Mouse (Mus musculus) neutrophil, adult 5-6 weeks (primary cell): Measurements from ENCODE around the gene Socs2. TPM values are rescaled to one million over a fixed set of nuclear protein-coding genes. Genes with fewer than 3 reads are reported as not detected.
A peak's percentile ranks its signal among the peaks of the same experiment; 100 is the strongest.
"Not testable (repeated sequence)": the region's sequence is repeated elsewhere in the genome, so short reads cannot be mapped to it uniquely, and the experiment has no call there.

Source experiments
- ATAC-seq: fragments of 151-379, 151-347 bp; 2 replicates; pipeline ENCODE4 v1.8.0; 2017; ENCODE audit warnings: mild to moderate bottlenecking, moderate TSS enrichment; ENCODE audit not compliant: insufficient number of reproducible peaks, poor library complexity, low FRiP score, severe bottlenecking; ENCODE audit errors: extremely low read depth
- total RNA-seq: library from RNA; stranded (forward); fragments of 200-1000 nt; gene quantifications from 2 replicates; pipeline ENCODE4 v1.2.3, GENCODE M21; 2017

The Socs2 gene
- total RNA-seq, 1 experiment from 2014 or later, result 0.93 TPM

DNA sequence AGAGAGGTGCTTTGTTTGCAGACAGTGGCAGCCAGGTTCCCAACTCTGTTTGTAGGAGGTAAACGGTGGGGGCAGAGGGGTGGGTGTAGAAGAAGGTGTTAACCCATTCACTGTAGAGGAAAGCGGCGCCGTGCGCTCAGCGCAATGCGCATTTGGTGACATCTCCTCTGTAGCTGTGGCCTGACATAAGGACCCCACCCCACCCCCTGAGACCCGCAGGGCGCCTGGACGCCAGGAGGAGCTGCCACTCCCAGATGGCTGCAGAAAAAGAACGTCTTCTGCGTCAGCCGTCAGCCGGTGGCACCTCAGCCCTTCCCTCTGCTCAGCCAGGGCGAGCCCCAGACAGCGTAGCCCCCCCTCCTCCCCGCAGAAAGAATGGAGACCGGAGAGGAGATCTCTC is 18.5 kb downstream of the Socs2 start:
- no peak for ATAC-seq

DNA sequence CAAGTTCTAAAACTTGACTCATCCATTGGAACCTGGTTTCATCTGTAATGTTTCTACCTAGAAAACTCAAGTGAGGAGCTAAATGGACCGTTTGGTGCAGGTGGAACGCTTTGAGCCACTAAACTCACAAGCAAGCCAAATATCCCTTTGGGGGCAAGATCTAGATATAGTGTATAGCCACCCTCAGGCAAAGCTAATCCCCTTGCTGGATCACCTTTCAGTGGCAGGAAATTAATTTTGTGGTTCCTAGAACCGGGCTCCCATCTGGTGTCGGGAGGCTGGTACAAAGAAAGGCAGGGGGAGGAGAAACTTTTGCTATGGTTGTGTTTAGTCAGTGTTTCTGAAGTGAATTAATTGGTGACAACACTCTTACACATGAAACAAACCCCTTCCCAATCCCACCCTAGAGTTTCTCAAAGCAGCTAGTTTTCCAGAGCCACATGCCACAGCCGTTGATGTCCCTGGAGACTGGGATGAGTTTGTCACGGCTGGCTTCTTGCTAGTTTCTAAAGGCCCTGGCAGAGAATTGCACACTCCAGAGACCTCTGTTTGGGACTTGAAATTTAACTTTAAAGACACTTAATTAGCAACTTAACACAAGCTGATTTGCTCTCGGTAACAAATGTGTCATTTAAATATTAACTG is 19.7 kb downstream of the Socs2 start:
- no peak for ATAC-seq

DNA sequence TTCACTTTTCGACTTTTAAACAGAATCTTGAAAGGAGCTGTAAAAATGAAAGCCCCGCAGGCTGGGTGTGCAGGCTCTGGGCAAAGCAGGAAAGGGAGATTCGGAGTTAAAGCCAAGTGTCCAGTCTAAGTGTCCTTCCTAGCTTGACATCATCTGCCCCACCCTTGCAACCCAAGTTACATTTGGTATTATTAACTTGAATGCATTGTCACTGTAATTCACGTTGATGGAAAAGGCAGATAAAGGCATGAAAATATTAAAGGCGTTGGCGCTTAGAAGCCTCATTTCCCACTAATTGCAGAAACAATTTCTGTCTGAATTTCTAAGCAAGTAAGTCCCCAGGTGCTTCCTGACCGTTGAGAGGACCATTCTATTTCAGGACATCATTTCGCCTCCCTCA is 20.6 kb downstream of the Socs2 start:
- no peak for ATAC-seq

DNA sequence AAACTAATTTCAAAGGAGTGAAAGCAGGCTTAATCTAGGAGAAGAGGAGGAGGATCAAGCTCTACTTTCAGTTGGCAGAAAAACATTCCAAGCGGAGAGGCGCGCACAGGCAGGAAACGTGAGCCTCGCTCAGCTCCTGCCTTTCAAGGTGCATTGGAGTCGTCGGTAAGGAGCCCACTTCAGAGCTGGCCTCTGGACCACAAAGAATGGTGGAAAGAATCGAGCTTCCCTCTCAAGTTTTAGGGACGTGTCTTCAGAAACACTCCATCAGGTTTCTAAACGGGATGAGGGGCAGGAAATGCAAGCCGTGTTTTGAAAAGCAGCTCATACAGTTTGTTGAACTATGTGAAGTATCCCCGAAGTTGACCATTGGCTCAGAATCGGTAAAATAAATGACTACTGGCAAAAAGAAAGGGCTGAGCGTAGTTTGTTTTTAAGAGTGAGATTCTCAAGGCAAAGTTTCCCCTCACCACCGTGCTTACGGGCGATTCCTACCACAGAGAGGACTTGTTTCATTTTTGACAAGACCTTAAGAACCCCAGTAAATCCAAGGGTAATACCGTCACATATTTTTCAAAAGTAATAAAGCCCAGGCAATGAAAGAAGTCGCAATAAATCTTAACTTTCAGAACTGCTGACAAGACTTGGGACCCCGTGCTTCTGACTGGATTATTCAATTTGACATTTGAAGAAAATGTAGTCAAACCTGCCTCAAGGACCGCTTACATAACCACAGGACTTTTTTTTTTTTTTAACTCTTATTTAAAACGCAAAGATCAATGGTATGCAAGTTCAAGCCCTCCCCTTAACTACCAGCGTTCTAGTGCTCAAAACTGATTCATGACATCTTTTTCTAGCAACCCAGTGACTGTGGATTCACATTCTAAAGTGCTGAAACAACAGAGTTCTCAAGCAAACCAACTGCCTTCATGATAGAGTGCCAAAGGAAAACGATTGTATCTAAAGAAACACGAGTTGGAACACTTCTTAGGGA is 21.9 kb downstream of the Socs2 start:
- no peak for ATAC-seq

DNA sequence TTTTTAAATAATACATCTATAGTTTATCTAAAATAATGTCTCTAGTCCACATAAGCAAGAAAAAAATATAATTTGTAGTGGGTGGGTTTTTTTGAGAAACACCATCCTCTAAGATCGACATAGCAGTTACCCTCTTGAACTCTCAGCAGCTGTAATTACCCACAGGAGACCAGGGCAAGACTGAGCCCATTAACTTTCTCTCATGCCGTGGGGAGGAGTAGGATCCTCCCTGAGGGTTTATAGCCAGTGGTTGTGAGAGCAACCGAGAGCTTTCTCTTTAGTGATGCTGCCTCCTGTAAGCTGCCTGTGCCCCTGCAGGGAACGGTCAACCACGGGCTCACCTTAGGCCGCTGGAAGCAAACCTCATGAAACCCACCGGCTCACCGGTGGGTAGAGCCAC is 24.9 kb downstream of the Socs2 start:
- ATAC-seq, result no peak

DNA sequence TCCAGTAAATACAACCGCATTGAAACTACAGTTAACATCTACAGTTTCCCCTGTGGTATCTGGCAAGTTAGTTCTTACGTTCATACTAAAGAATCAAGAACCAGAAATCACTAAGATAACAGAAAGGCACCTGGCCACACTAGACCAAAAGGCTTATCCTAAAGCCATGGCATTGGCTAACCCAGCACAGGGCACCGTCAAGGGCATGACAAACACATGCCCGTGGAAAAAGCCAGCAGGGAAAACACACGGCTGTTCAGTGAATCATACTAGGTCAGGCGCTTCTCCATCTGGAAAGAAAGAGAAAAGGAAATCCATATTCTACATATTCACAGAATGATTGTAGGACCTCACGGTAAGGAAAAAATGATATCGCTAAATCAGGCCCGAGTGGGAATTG is 26.1 kb downstream of the Socs2 start:
- no peak for ATAC-seq

DNA sequence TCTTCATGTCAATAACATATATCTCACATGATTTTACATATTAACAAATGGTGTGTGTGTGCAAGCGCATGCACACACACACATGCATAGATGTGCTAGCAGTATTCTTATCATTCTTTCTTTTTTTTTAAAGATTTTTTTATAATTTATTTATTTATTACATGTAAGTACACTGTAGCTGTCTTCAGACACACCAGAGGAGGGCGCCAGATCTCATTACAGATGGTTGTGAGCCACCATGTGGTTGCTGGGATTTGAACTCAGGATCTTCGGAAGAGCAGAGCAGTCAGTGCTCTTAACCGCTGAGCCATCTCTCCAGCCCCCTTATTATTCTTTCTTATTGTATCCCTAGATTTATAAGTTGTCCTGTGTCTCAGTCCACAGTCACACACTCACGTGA is 27.2 kb downstream of the Socs2 start:
- ATAC-seq, result not testable (repeated sequence)

DNA sequence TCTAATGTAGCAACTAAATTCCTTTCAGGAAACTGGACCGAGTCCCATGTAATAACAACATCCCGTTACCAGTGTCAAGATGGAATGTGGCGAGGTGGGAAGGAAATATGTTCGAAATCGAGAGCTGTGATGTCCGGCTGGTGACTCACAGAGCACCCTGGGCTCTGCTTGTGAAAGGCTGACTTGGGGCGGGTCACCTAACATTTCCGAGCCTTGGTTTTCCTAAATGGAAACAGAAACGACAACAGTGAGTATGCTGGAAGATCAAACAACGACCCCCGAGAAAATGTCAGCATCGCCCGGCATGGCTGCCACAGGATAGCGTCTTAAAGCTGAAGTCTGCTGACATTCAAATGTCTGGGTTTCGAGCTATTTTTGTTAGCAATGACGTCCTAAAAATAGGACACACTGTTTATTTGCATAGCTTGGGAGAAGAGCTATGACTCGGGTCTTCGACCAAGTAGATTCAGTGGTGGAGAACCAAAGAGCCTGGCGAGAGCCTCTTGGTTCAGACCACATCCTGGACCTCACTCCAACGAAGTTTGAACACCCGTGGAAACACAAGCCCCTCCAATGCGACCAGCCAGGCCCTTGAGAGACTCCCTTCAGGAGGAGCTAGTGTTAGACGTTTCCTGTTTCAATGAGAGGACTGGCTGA is 28.0 kb downstream of the Socs2 start:
- peak; percentile 80 for ATAC-seq

DNA sequence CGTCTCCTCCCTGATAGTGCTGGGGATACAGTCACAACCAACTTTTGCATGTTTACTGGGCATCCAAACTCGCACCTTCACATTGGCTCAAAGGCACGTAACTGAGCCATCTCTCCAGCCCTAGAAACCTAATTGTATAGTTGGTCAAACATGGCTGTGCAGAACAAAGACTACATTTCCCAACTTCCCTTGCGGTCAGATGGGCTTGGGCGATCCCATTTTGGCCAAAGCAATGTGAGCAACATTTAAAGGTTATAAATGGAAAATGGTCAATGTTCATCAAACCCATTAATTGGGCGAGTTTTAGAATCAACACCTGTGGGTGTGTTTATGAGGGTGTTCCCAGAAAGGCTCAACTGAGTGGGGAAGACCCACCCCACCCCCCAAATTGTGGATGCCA is 30.5 kb downstream of the Socs2 start:
- no peak for ATAC-seq

DNA sequence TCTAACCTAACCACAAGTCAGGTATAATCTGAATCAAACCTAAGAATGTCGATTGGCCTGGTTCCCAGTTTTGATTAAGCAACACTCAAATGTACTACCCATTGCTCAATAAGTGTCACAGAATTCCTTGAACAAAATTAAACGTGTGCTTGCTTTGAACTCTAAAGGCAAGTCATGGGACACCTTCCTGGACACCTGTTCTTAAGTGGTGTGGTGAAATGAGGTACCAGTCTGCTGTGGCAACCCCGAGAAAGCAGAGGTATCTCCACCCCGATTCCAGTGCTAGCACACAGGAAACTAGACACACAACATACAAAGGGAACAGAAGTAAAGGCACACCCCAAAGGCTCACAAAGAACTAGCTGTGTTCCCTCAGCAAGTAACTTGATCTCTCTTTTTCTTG is 31.2 kb downstream of the Socs2 start:
- ATAC-seq, result no peak

DNA sequence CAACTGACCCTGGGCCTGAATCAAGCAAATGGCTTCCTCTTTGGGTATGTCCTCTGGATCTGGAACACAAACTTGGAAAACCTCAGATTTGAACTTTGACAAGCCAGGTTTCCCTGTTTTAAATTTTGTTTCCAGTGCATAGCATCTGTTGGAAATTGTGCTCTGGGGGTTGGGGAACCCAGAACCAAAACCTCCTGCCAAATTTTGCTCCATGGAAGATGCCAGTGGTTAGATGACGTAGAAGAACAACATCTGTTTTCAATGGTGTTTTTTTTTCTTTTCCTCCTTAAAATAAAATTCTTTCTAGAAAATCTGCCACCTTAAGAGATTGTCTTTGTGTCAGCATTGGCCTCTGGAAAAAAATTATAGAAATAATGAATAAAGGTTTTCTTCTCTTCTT is 31.9 kb downstream of the Socs2 start:
- ATAC-seq, result no peak

DNA sequence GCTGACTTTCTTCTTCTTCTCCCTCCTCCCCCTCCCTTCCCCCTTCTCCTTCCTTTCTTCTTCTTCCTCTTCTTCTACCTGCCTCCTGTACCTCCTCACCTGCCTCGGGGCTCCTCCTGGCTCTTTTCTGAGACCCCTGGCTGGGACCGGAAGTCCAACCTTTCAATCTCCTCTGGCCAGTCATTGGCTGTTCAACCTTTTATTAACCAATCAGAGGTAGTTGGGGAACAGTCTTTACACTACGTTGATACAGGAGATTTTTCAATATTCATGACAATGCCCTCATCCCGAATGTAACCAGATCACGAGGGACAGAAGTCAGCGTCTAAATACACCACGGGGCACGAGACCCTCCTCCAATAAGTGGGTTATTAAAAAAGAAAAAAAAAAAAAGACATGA is 32.5 kb downstream of the Socs2 start:
- ATAC-seq, result no peak

DNA sequence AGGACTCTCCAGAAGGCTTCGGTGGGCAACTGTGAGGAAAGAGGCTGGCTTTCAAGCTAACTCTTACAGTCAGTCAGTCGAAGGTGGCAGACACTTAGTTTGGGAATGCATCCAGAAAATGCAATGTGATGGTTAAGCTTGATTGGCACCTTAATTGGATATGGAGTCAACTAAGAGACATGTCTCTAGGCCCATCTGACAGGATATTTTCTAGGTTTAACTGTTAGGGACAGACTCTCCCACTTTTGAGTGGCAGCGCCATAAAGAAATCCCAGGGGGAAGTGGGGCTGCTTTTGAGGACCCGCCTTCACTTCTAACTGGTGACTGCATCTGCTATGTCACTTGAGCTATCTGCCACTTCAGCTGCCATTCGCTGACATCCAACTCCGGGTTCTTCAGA is 43.6 kb downstream of the Socs2 start:
- ATAC-seq, result no peak

DNA sequence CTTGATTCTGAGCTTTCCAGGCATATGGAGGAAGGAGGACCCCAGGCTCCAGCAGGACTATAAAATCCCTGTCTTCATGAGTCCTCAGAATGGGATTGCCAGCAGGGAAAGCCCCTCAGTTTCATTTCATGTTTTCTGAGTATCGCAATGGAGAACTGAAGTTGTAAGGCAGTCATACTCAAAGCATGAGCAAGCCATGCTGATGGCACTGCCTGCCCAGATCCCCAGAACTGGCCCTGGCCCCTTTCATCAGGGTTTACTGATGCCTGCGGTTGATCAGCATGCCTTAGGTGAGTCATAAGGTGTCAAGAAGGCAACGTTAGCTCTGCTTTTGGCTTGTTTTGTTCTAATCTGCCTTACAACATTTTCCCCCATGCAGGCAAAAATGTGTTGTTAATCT is 45.0 kb downstream of the Socs2 start:
- ATAC-seq, result peak; percentile 67

DNA sequence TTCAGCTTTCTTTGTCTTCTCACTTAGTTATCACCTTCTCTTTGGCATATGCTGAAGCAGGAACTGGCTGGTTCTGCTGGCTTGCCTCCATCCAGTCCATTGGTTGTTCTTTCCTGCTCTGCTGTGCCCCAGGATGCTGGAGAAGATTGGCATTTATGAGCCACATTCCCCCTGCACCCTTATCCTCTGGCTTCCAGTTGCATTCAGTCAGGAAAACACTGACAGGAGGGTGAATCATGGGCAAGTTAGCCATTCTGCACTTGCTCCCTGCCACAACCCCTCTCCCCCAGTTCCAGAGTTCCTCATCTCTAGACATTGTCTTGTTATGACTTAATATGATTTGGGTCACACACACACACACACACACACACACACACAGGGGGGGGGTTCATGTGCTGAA is 47.8 kb downstream of the Socs2 start:
- no peak for ATAC-seq

DNA sequence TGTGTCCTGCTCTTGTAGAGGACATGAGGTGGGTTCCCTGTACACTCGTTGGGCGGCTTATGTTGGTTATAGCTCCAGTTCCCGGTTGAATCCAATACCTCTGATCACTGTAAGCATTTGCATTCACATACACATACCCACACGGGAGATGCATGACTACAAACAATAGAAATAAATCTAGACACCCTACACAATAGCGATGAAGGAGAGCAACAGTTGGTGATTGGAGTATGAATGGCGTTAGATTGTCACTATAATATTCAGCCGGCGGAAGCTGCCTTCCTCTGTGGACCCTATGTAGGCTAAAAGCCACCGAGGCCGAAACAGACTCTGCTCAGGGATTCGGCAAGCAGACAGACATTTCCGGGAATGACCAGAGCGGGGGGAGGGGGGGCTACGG is 48.8 kb downstream of the Socs2 start:
- ATAC-seq, result no peak

DNA sequence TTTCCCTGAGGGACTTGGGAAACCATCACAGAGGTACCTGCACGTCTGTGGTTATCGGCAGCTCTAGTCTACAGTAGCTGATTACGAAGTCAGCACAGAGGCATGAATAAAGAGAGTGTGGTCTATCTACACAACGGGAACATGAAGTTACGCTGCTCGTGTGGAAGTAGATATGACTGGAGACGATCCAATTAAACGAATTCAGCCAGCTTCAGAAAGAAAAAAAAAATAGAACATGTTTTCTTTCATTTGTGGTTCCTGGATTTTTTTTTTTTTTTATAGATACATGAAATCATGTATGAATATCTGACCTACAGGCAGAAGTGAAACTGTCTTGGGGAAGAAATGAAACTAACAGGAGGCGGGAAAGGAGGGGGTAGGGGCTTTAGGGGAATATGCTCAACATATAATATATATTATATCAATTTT is 49.3 kb downstream of the Socs2 start:
- ATAC-seq, result peak; percentile 39; the same call in 1 of the 2 replicates

DNA sequence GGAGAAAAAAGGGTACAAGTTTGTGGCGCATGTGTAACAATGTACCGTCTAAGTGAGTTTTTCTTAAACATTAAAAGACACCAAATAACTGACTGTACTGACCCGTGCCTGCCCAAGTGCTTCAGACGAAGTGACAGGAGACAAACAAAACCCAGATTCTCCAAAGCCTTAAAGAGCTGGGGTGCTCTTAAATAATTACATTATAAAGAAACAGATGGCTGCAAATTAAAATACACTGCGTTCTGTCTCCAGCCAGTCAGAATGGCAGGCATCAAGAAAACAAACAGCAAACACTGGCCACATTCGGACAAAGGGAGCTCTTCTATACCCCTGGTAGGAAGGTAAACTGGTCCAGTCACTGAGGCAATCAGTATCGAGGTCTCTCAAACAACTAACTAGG is 49.7 kb downstream of the Socs2 start:
- no peak for ATAC-seq

DNA sequence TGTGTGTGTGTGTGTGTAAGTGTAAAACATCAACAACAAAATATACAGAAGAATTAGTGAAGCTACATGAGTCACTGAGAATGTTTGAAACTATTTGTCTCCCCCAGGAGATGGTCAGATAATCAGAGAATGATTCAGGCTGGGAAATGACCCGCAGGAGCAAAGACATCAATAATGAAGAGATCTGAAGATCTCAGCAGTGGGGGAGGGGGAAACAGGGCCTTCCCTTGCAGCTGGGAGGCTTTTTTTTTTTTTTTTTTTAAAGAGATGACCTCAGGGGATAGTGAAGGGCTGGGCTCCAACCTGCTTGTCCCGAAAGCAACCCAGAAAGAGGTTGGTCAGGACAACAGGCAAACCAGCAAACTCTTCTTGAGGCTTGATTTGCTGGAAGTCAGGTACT is 54.7 kb downstream of the Socs2 start:
- ATAC-seq, result no peak
